Mouse (Mus musculus) G1E (cell line): ENCODE data around the gene Tro. TPM values are rescaled to one million over a fixed set of nuclear protein-coding genes. Genes with fewer than 3 reads are reported as not detected.

Experiments used
- ATAC-seq: 2 replicates; pipeline ENCODE4 v1.8.0; 2016; ENCODE audit warnings: mild to moderate bottlenecking; ENCODE audit not compliant: insufficient number of reproducible peaks, poor library complexity, low FRiP score, severe bottlenecking; ENCODE audit errors: extremely low read depth
- DNase-seq: peaks from one replicate; pipeline ENCODE4 v3.0.0; 2012; ENCODE audit warnings: low spot score
- H3K27me3 ChIP-seq: 2 replicates; pipeline ENCODE4 v1.6.1; 2012; ENCODE audit warnings: mild to moderate bottlenecking, low read length, inconsistent platforms; ENCODE audit not compliant: insufficient read depth
- H3K36me3 ChIP-seq: replicated peaks from 2 replicates; pipeline ENCODE3; 2012; ENCODE audit warnings: mild to moderate bottlenecking, inconsistent platforms
- H3K4me1 ChIP-seq: 2 replicates; pipeline ENCODE4 v1.6.1; 2012; ENCODE audit warnings: low read depth, low read length, inconsistent platforms, mixed read lengths; ENCODE audit not compliant: insufficient read depth
- H3K4me3 ChIP-seq: 2 replicates; pipeline ENCODE4 v1.5.1; 2012; ENCODE audit warnings: low read depth, mild to moderate bottlenecking, inconsistent platforms, low read length, moderate library complexity, mixed read lengths
- H3K9me3 ChIP-seq: replicated peaks from 2 replicates; pipeline ENCODE4 v1.6.1; 2012; ENCODE audit warnings: inconsistent platforms
- CTCF ChIP-seq: IDR thresholded peaks from 2 replicates; pipeline ENCODE4 v1.5.1; 2012; ENCODE audit warnings: low read depth, low read length, inconsistent platforms, mixed read lengths
- GATA1 ChIP-seq: IDR thresholded peaks from 2 replicates; pipeline ENCODE4 v1.6.1; 2012; ENCODE audit warnings: borderline replicate concordance, low read length, inconsistent platforms, mixed read lengths
- GATA2 ChIP-seq: IDR thresholded peaks from 2 replicates; pipeline ENCODE4 v1.6.1; 2012; ENCODE audit warnings: low read depth, low read length, inconsistent platforms, borderline replicate concordance
- POLR2AphosphoS5 ChIP-seq: IDR thresholded peaks from 2 replicates; pipeline ENCODE4 v1.6.1; 2012; ENCODE audit warnings: low read depth, low read length, inconsistent platforms; ENCODE audit not compliant: insufficient replicate concordance
- TAL1 ChIP-seq: conservative IDR thresholded peaks from 2 replicates; pipeline ENCODE4 v1.6.1; 2012; ENCODE audit warnings: low read depth, low read length, inconsistent platforms, mixed read lengths
- polyA plus RNA-seq: library from polyadenylated mRNA; stranded (reverse); fragments of >175 nt; gene quantifications from 2 replicates; pipeline ENCODE4 v1.2.3, GENCODE M21; 2012
- total RNA-seq, 2 experiments: library from RNA; stranded (forward) in 1 of 2; stranded (reverse) in 1 of 2; fragments of 200-1000 nt in 1 of 2; fragments of >200 nt in 1 of 2; fragmentation: Nextera tagmentation in 1 of 2; gene quantifications; 2 replicates each; pipeline ENCODE4 v1.2.3; 2014 to 2017

The Tro gene
- total and polyA plus RNA-seq, 3 experiments = 0.05 TPM; not detected in 2

DNA sequence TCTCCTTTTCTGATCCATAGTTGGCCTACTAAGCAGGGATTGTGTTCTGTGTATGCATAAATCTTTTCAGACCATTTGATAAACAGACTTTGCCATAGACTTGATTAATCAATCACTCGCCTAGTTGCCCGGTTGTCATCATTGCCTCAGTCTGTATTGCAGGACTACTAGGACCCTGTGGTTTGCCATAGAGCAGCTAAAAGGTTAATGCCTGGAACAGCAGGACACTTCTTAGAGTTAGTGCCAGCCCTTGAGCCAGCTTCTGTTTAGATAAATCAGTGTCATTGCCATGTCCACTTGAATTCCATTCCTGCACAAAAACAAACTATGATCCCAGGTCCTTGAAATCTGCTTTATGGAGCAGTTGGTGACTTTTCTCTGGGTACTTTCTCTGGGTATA, 58.5 kb downstream of the Tro start:
- Histone ChIP-seq H3K9me3 (no peaks in the 10 kb centered on the region), H3K4me1 (peaks cover 20% of the 10 kb centered on the region), H3K27me3 (no peaks in the 10 kb centered on the region), H3K4me3 (no peak overlapping the region), H3K36me3 (peaks cover 2% of the 10 kb centered on the region)
- DNase-seq (no peak), ATAC-seq (no peak)
- TF ChIP-seq GATA1 (no peak), CTCF (no peak), TAL1 (no peak), POLR2AphosphoS5 (no peak), GATA2 (no peak)

Other genes starting within 250 kb of the Tro start
- 7.8 and 10.7 TPM in 2 replicates for gene Tmem29, start 198.4 kb downstream of the Tro start, total RNA-seq (2014; fragmentation: Nextera tagmentation)
- gene Tmem29, start 198.4 kb downstream of the Tro start, total RNA-seq (2017) = 16.4 and 19.2 TPM in 2 replicates
- gene Tmem29, start 198.4 kb downstream of the Tro start, polyA plus RNA-seq = 0.48 and 0.69 TPM in 2 replicates
- gene Alas2, start 110.2 kb downstream of the Tro start, total RNA-seq (2014; fragmentation: Nextera tagmentation) = 9.0 and 131 TPM in 2 replicates
- 0.87 and 1.1 TPM in 2 replicates for gene Alas2, start 110.2 kb downstream of the Tro start, total RNA-seq (2017)
- 0.30 and 0.57 TPM in 2 replicates for gene Alas2, start 110.2 kb downstream of the Tro start, polyA plus RNA-seq
- 10.0 and 19.6 TPM in 2 replicates for gene Pfkfb1, start 69.4 kb downstream of the Tro start, total RNA-seq (2014; fragmentation: Nextera tagmentation)
- gene Pfkfb1, start 69.4 kb downstream of the Tro start, total RNA-seq (2017) = 4.9 and 5.0 TPM in 2 replicates
- gene Pfkfb1, start 69.4 kb downstream of the Tro start, polyA plus RNA-seq = 0.28 and 0.51 TPM in 2 replicates
- gene Apex2, start 67.7 kb downstream of the Tro start, total RNA-seq (2014; fragmentation: Nextera tagmentation) = 21.0 and 22.8 TPM in 2 replicates
- 7.7 and 8.0 TPM in 2 replicates for gene Apex2, start 67.7 kb downstream of the Tro start, total RNA-seq (2017)
- 1.2 and 1.3 TPM in 2 replicates for gene Apex2, start 67.7 kb downstream of the Tro start, polyA plus RNA-seq
- not detected in 2 replicates for gene Maged2, start 156.8 kb upstream of the Tro start, total RNA-seq (2014; fragmentation: Nextera tagmentation)
- 0.33 and 0.81 TPM in 2 replicates for gene Maged2, start 156.8 kb upstream of the Tro start, total RNA-seq (2017)
- gene Maged2, start 156.8 kb upstream of the Tro start, polyA plus RNA-seq = 0.08 TPM in 1 of 2 replicates, not detected in the other